Mouse (Mus musculus) hindbrain, embryonic 14.5 days (tissue): ENCODE measurements around the gene Dnaic2. TPM values are rescaled to one million over a fixed set of nuclear protein-coding genes. Genes with fewer than 3 reads are reported as not detected.

Experiments
- ATAC-seq: fragments of 200-750 bp; cut with Nextera tagmentation; 2 replicates; pipeline ENCODE4 v1.8.0; 2017; ENCODE audit warnings: moderate number of reproducible peaks, mild to moderate bottlenecking, moderate TSS enrichment, moderate library complexity; ENCODE audit not compliant: low FRiP score
- DNase-seq: peaks from one replicate; pipeline ENCODE4 v3.0.0-alpha.2; 2015; ENCODE audit warnings: low spot score
- H3K27ac ChIP-seq: fragments of 300-500 bp; sonication (generic); 2 replicates; pipeline ENCODE4 v1.5.1; 2014; ENCODE audit warnings: mild to moderate bottlenecking, moderate library complexity
- H3K27me3 ChIP-seq: fragments of 300-500 bp; sonication (generic); 2 replicates; pipeline ENCODE4 v1.6.1; 2014; ENCODE audit warnings: mild to moderate bottlenecking, low read length, mixed read lengths; ENCODE audit not compliant: control insufficient read depth, insufficient read depth
- H3K36me3 ChIP-seq: fragments of 300-500 bp; sonication (generic); replicated peaks from 2 replicates; pipeline ENCODE4 v1.6.1; 2014; ENCODE audit not compliant: control insufficient read depth, insufficient read depth
- H3K4me1 ChIP-seq: fragments of 300-500 bp; sonication (generic); replicated peaks from 2 replicates; pipeline ENCODE4 v1.6.1; 2014; ENCODE audit warnings: antibody characterized with exemption, low read length, mixed read lengths; ENCODE audit not compliant: control insufficient read depth, insufficient read depth
- H3K4me2 ChIP-seq: fragments of 300-500 bp; sonication (generic); replicated peaks from 2 replicates; pipeline ENCODE4 v1.6.1; 2014; ENCODE audit warnings: mild to moderate bottlenecking, moderate library complexity
- H3K4me3 ChIP-seq: fragments of 300-500 bp; sonication (generic); replicated peaks from 2 replicates; pipeline ENCODE4 v1.5.1; 2014; ENCODE audit warnings: mild to moderate bottlenecking, low read length
- H3K9ac ChIP-seq: fragments of 300-500 bp; sonication (generic); 2 replicates; pipeline ENCODE4 v1.6.1; 2014
- H3K9me3 ChIP-seq: fragments of 300-500 bp; sonication (generic); 2 replicates; pipeline ENCODE4 v1.6.1; 2016; ENCODE audit warnings: low read length; ENCODE audit not compliant: control insufficient read depth
- WGBS: fragments of 180-500 bp; shearing (Covaris S2); extraction: QIAGEN DNeasy Blood & Tissue Kit; methylation state at CpG from one replicate; pipeline ENCODE4 v1.1.7; 2014; 5-methylcytosine and 5-hydroxymethylcytosine counted together
- polyA plus RNA-seq: library from polyadenylated mRNA; unstranded; fragments of >200 nt; fragmentation: Nextera tagmentation; extraction: Ambion mirVana; gene quantifications from 2 replicates; pipeline ENCODE4 v1.2.1, GENCODE M21; 2014

The Dnaic2 gene
- polyA plus RNA-seq, 1 experiment from 2014 or later, result 2.5 TPM

DNA sequence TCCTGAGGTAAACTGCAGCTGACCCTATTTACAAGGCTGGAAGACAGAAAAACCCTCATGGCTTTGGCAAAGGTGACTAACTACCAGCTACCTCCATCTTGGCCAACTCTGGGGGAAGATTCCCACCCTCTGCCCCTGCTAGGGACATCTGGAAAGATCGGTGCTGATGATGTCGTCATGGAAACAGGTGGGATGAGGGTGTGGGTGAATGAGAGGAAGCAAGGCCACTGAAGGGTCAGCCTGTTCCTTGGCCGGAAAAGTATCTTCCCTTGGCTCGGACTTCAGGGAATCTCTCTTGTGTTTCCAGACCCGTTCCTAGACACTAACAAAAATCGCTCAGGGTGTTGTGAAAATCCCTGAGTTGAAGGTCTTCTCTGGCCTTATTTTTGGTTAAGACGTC is 11.7 kb upstream of the Dnaic2 start:
- Histone ChIP-seq H3K27ac (no peak overlapping the region), H3K9ac (no peak overlapping the region), H3K4me3 (no peak overlapping the region), H3K9me3 (no peaks in the 10 kb centered on the region), H3K36me3 (no peaks in the 10 kb centered on the region), H3K4me2 (no peak overlapping the region), H3K4me1 (no peaks in the 10 kb centered on the region), H3K27me3 (no peaks in the 10 kb centered on the region)
- DNase-seq, result no peak
- ATAC-seq, result no peak
- WGBS, result 70% methylated on average over 7 of the region's 7 CpGs

DNA sequence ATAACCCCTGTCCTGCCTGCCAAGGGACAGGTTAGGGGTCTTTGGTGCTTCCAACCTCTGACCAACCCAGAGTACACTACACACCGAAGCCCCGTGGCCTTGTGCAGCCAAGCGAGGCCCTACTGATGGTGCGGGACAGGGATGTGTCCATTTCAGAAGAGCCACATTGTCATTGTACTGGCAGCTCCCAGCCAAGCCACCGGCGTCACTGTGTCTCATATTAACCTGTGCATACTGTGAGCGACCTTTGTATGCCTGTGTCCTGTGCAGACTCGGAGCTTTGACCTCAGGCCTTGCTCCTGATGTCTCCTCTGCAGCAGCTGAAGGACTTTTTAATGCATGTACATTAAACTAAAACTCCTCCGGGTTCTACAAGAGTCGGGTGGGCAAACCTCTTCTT is 6.7 kb upstream of the Dnaic2 start:
- ATAC-seq (no peak), DNase-seq (no peak)
- WGBS, result 90% methylated on average over 10 of the region's 10 CpGs
- Histone ChIP-seq H3K4me3 (no peak overlapping the region), H3K36me3 (no peaks in the 10 kb centered on the region), H3K27ac (no peak overlapping the region), H3K9ac (no peak overlapping the region), H3K4me2 (no peak overlapping the region), H3K4me1 (no peaks in the 10 kb centered on the region), H3K9me3 (no peaks in the 10 kb centered on the region), H3K27me3 (no peaks in the 10 kb centered on the region)

DNA sequence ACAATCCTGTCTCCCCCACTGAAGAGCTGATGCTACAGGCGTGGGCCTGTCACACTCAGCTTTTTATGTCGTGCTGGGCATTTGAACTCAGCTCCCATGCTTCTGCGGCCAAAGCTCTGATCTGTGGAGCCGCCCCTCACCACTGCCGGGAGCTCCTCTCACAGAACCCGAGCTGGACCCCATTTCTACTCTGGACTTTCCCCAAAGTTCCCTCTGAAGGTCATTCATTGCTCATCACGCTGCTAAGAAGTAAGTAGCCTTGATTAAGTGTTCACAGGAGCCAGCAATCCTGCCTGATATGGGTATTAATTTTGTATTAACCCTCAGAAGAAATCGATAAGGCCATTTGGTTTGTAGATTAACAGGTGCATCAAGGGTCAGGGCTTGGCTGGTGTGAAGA is 4.8 kb upstream of the Dnaic2 start:
- no peak overlapping the region for H3K4me2 ChIP-seq
- no peaks in the 10 kb centered on the region for H3K36me3 ChIP-seq
- DNase-seq (no peak), ATAC-seq (no peak)
- H3K27ac ChIP-seq, result no peak overlapping the region
- H3K27me3 ChIP-seq, result no peaks in the 10 kb centered on the region
- no peak overlapping the region for H3K4me3 ChIP-seq
- peaks cover 3% of the 10 kb centered on the region; the same call in 1 of the 2 replicates for H3K4me1 ChIP-seq
- whole genome bisulfite sequencing, result 89% methylated on average over 8 of the region's 8 CpGs
- H3K9me3 ChIP-seq, result 0 out of 2 replicates have a peak, but pooled peaks cover 3% of the 10 kb centered on the region
- no peak overlapping the region for H3K9ac ChIP-seq

DNA sequence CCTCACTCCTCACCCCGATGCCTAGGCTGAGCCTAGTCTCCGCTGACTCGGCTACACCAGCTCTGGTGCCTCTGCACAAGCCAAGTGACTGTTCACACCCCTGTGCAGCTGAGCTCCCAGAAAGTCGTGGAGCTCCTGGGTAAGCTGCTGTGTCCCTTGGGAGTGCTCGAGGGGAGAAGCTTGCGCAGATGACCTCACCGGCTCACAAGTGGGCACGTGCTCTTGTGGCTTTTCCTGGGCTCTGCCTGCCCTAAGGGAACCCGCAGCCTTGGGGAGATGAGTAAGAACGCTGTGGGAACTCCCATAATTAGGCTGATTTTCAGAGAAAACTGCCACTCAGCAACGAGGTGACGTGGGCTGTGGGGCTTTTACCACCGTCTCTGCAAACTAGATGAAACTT is 4.2 kb upstream of the Dnaic2 start:
- 69% methylated on average over 13 of the region's 13 CpGs for WGBS
- Histone ChIP-seq H3K4me1 (peaks cover 8% of the 10 kb centered on the region; the same call in 1 of the 2 replicates), H3K4me2 (no peak overlapping the region), H3K4me3 (no peak overlapping the region), H3K9me3 (0 out of 2 replicates have a peak, but pooled peaks cover 3% of the 10 kb centered on the region), H3K36me3 (no peaks in the 10 kb centered on the region), H3K27ac (no peak overlapping the region), H3K27me3 (no peaks in the 10 kb centered on the region), H3K9ac (no peak overlapping the region)
- DNase-seq (no peak), ATAC-seq (no peak)

DNA sequence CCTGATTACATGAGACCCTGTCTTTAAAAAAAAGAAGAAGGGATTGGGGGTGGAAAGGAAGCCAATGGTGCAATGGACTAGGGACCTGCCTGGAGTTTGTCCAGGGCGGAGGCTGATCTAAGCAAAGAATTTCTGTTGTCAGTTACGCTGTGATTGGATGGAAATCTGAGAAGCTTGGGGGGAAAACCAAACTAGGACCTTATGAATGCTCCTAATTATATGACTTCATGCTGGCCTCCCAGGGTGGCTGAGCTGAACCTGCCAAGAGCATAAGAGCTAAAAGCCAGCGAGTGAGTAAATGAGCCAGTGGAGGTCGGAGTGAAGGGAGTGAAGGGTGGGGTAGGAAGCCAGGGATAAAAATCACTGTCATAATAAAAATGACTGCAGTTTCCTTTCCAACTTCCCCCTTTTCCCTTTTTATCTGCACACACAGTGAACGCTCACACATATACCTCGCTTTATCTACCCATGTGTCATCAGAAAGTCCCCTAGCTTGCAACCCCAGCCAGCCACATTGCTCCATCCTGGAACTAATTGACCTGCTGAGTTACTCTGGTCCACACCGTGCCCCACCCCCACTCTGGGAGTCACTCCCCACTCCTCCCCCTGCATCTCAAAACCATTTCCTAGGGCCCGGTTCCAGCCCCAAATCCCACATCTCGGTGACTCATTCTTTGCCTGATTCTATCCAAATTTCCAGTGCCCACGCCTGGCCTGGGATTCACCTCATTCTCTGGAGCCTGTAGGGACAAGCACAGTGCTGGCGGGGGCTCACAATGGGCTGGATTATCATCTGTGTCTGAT is 2.2 kb upstream of the Dnaic2 start:
- DNase-seq (no peak), ATAC-seq (no peak)
- H3K36me3 ChIP-seq, result no peaks in the 10 kb centered on the region
- 0 out of 2 replicates have a peak, but pooled peaks cover 3% of the 10 kb centered on the region for H3K9me3 ChIP-seq
- no peak overlapping the region for H3K4me2 ChIP-seq
- WGBS, result 65% methylated on average over 11 of the region's 11 CpGs
- no peaks in the 10 kb centered on the region for H3K27me3 ChIP-seq
- no peak overlapping the region for H3K4me3 ChIP-seq
- H3K4me1 ChIP-seq, result peaks cover 12% of the 10 kb centered on the region
- no peak overlapping the region for H3K9ac ChIP-seq
- no peak overlapping the region for H3K27ac ChIP-seq

DNA sequence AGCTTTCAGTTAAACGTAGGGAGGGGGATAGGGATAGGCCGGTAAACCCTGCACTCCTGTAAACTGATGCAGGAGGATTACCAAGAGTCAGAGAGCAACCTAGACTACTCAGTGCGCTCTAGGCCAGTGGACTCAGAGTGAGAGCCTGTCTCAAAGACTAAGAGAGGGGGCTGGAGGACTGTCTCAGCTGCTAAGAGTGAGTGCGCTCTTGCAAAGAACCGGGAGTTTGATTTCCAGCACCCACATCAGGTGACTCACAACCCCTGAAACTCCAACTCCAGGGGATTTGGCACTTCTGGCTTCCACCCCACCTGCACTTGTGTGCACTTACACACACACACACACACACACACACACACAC is 598 bp downstream of the Dnaic2 start:
- H3K4me1 ChIP-seq, result peaks cover 12% of the 10 kb centered on the region
- H3K27ac ChIP-seq, result peak overlapping the region; percentile 7; the same call in 1 of the 2 replicates
- no peak for ATAC-seq
- no peak for DNase-seq
- no peaks in the 10 kb centered on the region for H3K36me3 ChIP-seq
- peak overlapping the region; percentile 67 for H3K4me2 ChIP-seq
- WGBS, result 28% methylated on average over 5 of the region's 5 CpGs
- H3K4me3 ChIP-seq, result peak overlapping the region; percentile 29; the same call in 1 of the 2 replicates
- peak overlapping the region; percentile 48 for H3K9ac ChIP-seq
- H3K9me3 ChIP-seq, result 0 out of 2 replicates have a peak, but pooled peaks cover 3% of the 10 kb centered on the region
- no peaks in the 10 kb centered on the region for H3K27me3 ChIP-seq

DNA sequence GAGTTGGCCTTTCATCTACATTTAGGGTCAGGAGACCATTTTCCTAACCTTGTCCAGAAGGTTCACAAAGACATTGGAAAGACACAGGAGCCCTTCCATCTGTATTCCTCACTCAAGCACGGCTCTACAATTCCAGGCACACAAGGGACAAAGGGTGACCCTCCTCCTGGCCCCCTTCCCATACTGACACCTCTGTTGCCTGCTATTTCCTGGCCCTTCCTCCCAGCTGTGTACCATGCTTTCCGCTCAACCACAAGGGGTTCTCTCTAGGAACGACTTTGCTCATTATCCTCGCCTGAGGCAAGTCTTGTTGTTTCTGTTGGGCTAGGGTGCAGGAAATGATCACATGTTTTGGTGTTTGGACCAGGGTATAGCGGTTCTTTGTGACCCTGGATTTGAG is 1.1 kb downstream of the Dnaic2 start:
- ATAC-seq, result no peak
- 42% methylated on average over 5 of the region's 5 CpGs for WGBS
- H3K4me2 ChIP-seq, result no peak overlapping the region
- no peak overlapping the region for H3K27ac ChIP-seq
- no peak overlapping the region for H3K4me3 ChIP-seq
- H3K4me1 ChIP-seq, result peaks cover 12% of the 10 kb centered on the region
- 0 out of 2 replicates have a peak, but pooled peaks cover 3% of the 10 kb centered on the region for H3K9me3 ChIP-seq
- DNase-seq, result no peak
- H3K9ac ChIP-seq, result no peak overlapping the region
- no peaks in the 10 kb centered on the region for H3K27me3 ChIP-seq
- no peaks in the 10 kb centered on the region for H3K36me3 ChIP-seq

DNA sequence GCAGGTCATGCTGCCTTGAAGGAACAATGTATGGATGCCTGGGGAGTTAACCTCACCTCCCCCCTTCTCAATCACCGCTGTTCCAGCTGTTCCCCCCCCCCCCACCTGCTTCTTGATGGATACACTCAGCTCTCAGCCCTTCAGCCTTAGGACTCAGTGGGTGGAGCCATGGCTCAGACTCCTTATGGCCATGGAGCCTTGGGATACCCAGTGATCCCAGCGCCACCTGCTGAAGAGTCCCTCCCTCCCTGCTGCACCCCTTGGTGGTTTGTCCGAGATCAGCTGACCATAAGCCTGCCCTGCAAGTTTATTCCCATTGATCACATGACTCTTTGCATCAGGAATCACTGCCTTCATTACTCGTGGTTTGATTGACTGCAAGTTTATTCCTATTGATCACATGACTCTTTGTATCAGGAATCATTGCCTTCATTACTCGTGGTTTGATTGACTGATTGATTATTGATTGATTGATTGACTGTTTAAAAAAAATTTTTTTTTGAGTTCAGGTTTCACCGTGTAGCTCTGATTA is 2.7 kb downstream of the Dnaic2 start:
- no peak for DNase-seq
- H3K9ac ChIP-seq, result no peak overlapping the region
- no peaks in the 10 kb centered on the region for H3K27me3 ChIP-seq
- peaks cover 12% of the 10 kb centered on the region for H3K4me1 ChIP-seq
- ATAC-seq, result no peak
- no peaks in the 10 kb centered on the region for H3K36me3 ChIP-seq
- H3K9me3 ChIP-seq, result 0 out of 2 replicates have a peak, but pooled peaks cover 3% of the 10 kb centered on the region
- no peak overlapping the region for H3K27ac ChIP-seq
- H3K4me3 ChIP-seq, result no peak overlapping the region
- WGBS, result 48% methylated on average over 6 of the region's 6 CpGs
- H3K4me2 ChIP-seq, result no peak overlapping the region

DNA sequence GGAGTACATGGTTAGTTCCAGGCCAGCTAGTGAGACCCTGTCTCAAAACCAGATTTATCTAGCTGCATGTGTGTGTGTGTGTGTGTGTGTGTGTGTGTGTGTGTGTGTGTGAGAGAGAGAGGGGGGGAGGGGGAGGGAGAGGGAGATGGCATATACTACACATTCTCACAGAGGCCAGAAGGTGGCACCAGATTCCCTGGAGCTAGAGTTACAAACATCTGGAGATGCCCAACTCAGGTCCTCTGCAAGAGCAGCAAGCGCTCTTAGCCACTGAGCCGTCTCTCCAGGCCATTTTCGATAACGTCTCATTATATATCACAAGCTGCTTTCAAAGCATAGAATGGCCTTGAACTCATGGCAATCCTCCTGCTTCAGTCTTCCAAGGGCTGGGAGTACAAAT is 4.5 kb downstream of the Dnaic2 start:
- no peak overlapping the region for H3K4me3 ChIP-seq
- H3K4me2 ChIP-seq, result no peak overlapping the region
- no peaks in the 10 kb centered on the region for H3K27me3 ChIP-seq
- ATAC-seq, result no peak
- H3K36me3 ChIP-seq, result no peaks in the 10 kb centered on the region
- WGBS, result 93% methylated on average over 4 of the region's 4 CpGs
- no peak overlapping the region for H3K27ac ChIP-seq
- no peak for DNase-seq
- H3K4me1 ChIP-seq, result peaks cover 12% of the 10 kb centered on the region
- no peak overlapping the region for H3K9ac ChIP-seq
- no peaks in the 10 kb centered on the region for H3K9me3 ChIP-seq
